Mouse (Mus musculus) yolk sac, embryonic 10.5 days (tissue): ENCODE measurements around the gene Gm21083.
"Not testable (repeated sequence)": the region's sequence is repeated elsewhere in the genome, so short reads cannot be mapped to it uniquely, and the experiment has no call there.

Experiments
- DNase-seq: peaks from one replicate; pipeline ENCODE4 v3.0.0-alpha.2; 2017; ENCODE audit warnings: low spot score

The Gm21083 gene

GRCm38 (mm10) chr5:15577033-15577432 lies at the start of gene Gm21083:
Gm21083 (plus strand) TSS chr5:15577333.
- not testable (repeated sequence) for DNase-seq

GRCm38 (mm10) chr5:15529122-15529521 lies 48.0 kb upstream of the Gm21083 start, which contains the start of gene Gm21190:
Gm21190 (minus strand) TSS chr5:15529222.
- not testable (repeated sequence) for DNase-seq

GRCm38 (mm10) chr5:15548642-15549041 lies 28.5 kb upstream of the Gm21083 start:
- DNase-seq = not testable (repeated sequence)

- DNase-seq = peak; percentile 35
Measured at GRCm38 (mm10) chr5:15549134-15549533, 28.0 kb upstream of the Gm21083 start.

GRCm38 (mm10) chr5:15549606-15550005 lies 27.5 kb upstream of the Gm21083 start:
- DNase-seq = not testable (repeated sequence)

- not testable (repeated sequence) for DNase-seq
Measured at GRCm38 (mm10) chr5:15558654-15559053, 18.5 kb upstream of the Gm21083 start.

- DNase-seq = not testable (repeated sequence)
Measured at GRCm38 (mm10) chr5:15561425-15562264, 15.5 kb upstream of the Gm21083 start.

- not testable (repeated sequence) for DNase-seq
Measured at GRCm38 (mm10) chr5:15573735-15574134, 3.4 kb upstream of the Gm21083 start.

GRCm38 (mm10) chr5:15586351-15586750 lies 9.2 kb downstream of the Gm21083 start:
- DNase-seq = not testable (repeated sequence)

- DNase-seq = not testable (repeated sequence)
Measured at GRCm38 (mm10) chr5:15588291-15588690, 11.2 kb downstream of the Gm21083 start.

GRCm38 (mm10) chr5:15590635-15591034 lies 13.5 kb downstream of the Gm21083 start:
- not testable (repeated sequence) for DNase-seq

- DNase-seq = not testable (repeated sequence)
Measured at GRCm38 (mm10) chr5:15591577-15591976, 14.4 kb downstream of the Gm21083 start.

- not testable (repeated sequence) for DNase-seq
Measured at GRCm38 (mm10) chr5:15598831-15599230, 21.7 kb downstream of the Gm21083 start.

GRCm38 (mm10) chr5:15600342-15600741 lies 23.2 kb downstream of the Gm21083 start:
- peak; percentile 24 for DNase-seq

GRCm38 (mm10) chr5:15601481-15601880 lies 24.3 kb downstream of the Gm21083 start:
- peak; percentile 1 for DNase-seq

GRCm38 (mm10) chr5:15601960-15602359 lies 24.8 kb downstream of the Gm21083 start:
- not testable (repeated sequence) for DNase-seq

- DNase-seq = peak; percentile 2
Measured at GRCm38 (mm10) chr5:15602424-15602947, 25.4 kb downstream of the Gm21083 start.

GRCm38 (mm10) chr5:15603008-15603407 lies 25.9 kb downstream of the Gm21083 start:
- DNase-seq = not testable (repeated sequence)

- DNase-seq = peak; percentile 0
Measured at GRCm38 (mm10) chr5:15603585-15603984, 26.5 kb downstream of the Gm21083 start.

GRCm38 (mm10) chr5:15606677-15607076 lies 29.5 kb downstream of the Gm21083 start:
- peak; percentile 0 for DNase-seq

GRCm38 (mm10) chr5:15610695-15611094 lies 33.6 kb downstream of the Gm21083 start:
- DNase-seq = peak; percentile 1

- DNase-seq = not testable (repeated sequence)
Measured at GRCm38 (mm10) chr5:15616195-15616594, 39.1 kb downstream of the Gm21083 start.

- not testable (repeated sequence) for DNase-seq
Measured at GRCm38 (mm10) chr5:15618764-15619163, 41.6 kb downstream of the Gm21083 start, which contains the start of gene Speer4d. Speer4d (plus strand) TSS chr5:15619064.
